Mouse (Mus musculus) testis, adult 2 months (tissue): ENCODE measurements at regions not wholly inside any gene's neighbourhood (a gene's known extent, or its start where the extent isn't known, plus 50 kb on each side); places are given as distances from the start of the nearest gene placed in this dataset.

Experiments
- H3K27ac ChIP-seq: fragments of 200-500 bp; 2 replicates; pipeline ENCODE4 v1.5.1; 2012; ENCODE audit warnings: low read depth, low read length; ENCODE audit not compliant: control insufficient read depth, insufficient read depth
- H3K27me3 ChIP-seq: fragments of 200-500 bp; 2 replicates; pipeline ENCODE4 v1.6.1; 2012; ENCODE audit warnings: mild to moderate bottlenecking, low read length, moderate library complexity; ENCODE audit not compliant: control insufficient read depth, insufficient read depth
- H3K36me3 ChIP-seq: fragments of 200-500 bp; 2 replicates; pipeline ENCODE4 v1.6.1; 2012; ENCODE audit warnings: mild to moderate bottlenecking, low read length; ENCODE audit not compliant: control insufficient read depth, insufficient read depth
- H3K4me1 ChIP-seq: fragments of 200-500 bp; 2 replicates; pipeline ENCODE4 v1.6.1; 2012; ENCODE audit warnings: low read length; ENCODE audit not compliant: control insufficient read depth, insufficient read depth
- H3K4me3 ChIP-seq: fragments of 200-500 bp; 2 replicates; pipeline ENCODE4 v1.5.1; 2012; ENCODE audit warnings: low read depth, mild to moderate bottlenecking, low read length, moderate library complexity, mixed read lengths; ENCODE audit not compliant: control insufficient read depth
- CTCF ChIP-seq: fragments of 200-500 bp; IDR thresholded peaks from 2 replicates; pipeline ENCODE4 v1.5.1; 2012; ENCODE audit warnings: low read depth, mild to moderate bottlenecking, inconsistent platforms, low read length, moderate library complexity; ENCODE audit not compliant: control insufficient read depth, insufficient read depth, insufficient replicate concordance
- POLR2A ChIP-seq: fragments of 200-500 bp; IDR thresholded peaks from 2 replicates; pipeline ENCODE4 v1.6.1; 2012; ENCODE audit warnings: low read depth, mild to moderate bottlenecking, inconsistent platforms, low read length, moderate library complexity; ENCODE audit not compliant: control insufficient read depth

DNA sequence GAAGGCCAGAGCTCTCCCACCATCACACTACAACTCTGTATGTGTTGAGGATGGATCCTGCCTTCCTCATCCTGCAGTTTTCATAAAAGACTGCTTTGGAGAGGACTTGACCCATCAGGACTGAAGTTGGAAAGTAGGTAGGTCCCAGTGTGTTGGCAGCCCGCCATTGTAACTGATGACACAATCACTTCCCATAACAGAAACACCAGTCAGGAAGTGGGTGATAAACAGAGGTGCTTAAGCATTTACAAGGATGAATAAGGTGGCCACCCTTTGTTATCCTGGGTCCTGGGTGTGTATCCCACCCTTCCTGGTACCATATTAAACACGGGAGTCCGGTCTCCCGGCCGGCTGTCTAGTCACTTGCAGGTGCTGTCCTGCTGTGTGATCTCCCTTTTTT, 118.3 kb downstream of the Snx10 start:
- no peaks in the 10 kb centered on the region for H3K36me3 ChIP-seq
- no peak for TF ChIP-seq POLR2A
- TF ChIP-seq CTCF = no peak
- H3K27ac ChIP-seq = no peak overlapping the region
- no peak overlapping the region for H3K4me3 ChIP-seq
- no peaks in the 10 kb centered on the region for H3K27me3 ChIP-seq
- H3K4me1 ChIP-seq = no peaks in the 10 kb centered on the region

- H3K36me3 ChIP-seq = no peaks in the 10 kb centered on the region
- H3K27me3 ChIP-seq = no peaks in the 10 kb centered on the region
- H3K27ac ChIP-seq = no peak overlapping the region
- TF ChIP-seq POLR2A (no peak), CTCF (no peak)
- H3K4me3 ChIP-seq = no peak overlapping the region
- no peaks in the 10 kb centered on the region; the same call in 1 of the 2 replicates for H3K4me1 ChIP-seq
Observed at GRCm38 (mm10) chr6:51648813-51649212, 125.1 kb downstream of the Snx10 start.

DNA sequence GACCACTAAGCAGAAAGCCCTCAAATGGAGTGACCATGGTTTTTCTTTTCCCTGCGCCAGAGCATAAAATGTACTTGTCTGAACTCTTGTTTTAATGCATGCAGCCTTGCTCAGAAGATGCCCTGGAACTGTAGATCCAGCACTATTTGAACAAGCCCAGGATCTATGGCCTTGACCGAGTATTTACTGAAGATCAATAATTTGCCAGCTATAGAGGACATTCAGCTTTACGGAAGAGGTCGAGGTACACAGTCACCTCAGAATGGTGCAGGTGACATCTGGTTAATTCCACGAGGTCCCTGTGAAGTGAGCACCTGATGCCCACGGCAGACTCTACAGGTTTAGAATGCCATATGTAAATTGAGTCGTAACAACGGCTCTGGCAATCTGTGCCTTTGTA, 130.1 kb downstream of the Snx10 start:
- Histone ChIP-seq H3K27ac (no peak overlapping the region), H3K4me3 (no peak overlapping the region), H3K36me3 (no peaks in the 10 kb centered on the region), H3K4me1 (no peaks in the 10 kb centered on the region; the same call in 1 of the 2 replicates), H3K27me3 (no peaks in the 10 kb centered on the region)
- no peak for TF ChIP-seq CTCF
- no peak for TF ChIP-seq POLR2A

DNA sequence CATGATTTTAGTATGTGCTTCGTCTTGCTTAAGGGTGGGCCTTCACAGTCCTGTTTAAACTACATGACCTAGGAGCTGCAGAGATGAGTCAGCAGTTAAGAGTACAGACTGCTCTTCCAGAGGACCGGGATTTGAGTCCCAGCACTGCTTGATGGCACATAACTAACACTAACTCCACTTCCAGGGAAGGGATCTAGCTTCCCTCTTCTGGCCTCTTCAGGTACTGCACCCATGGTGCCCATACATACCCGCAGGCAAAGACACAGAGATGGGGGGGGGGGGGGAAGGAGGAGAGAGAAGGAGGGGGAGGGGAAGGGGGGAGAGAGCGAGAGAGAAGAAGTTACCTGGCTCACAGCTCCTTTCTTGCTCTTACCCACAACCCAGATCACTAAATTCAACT, 131.3 kb downstream of the Snx10 start:
- H3K36me3 ChIP-seq = no peaks in the 10 kb centered on the region
- TF ChIP-seq POLR2A (no peak), CTCF (no peak)
- H3K4me1 ChIP-seq = no peaks in the 10 kb centered on the region; the same call in 1 of the 2 replicates
- no peaks in the 10 kb centered on the region for H3K27me3 ChIP-seq
- no peak overlapping the region for H3K27ac ChIP-seq
- no peak overlapping the region for H3K4me3 ChIP-seq

DNA sequence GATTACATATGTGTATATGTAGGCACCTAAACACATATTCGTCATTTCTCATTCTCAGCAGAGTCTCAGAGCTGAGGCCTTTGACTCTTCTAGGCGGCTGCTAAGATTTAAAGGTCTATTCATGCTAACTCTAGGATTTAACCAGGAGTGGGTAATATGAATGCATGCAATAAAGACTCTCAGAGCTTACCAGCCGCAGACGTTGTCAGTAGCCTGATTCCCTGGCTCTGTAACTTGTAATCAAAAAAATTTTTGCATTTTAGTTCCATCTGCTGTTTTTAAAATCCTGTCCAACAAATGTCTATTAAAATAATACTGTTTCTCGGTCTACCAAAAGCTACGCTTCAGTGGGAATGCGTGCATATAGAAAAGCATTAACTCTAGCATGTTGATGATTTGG, 132.4 kb downstream of the Snx10 start:
- TF ChIP-seq POLR2A (no peak), CTCF (no peak)
- no peaks in the 10 kb centered on the region for H3K36me3 ChIP-seq
- no peak overlapping the region for H3K4me3 ChIP-seq
- no peaks in the 10 kb centered on the region for H3K27me3 ChIP-seq
- H3K27ac ChIP-seq = no peak overlapping the region
- no peaks in the 10 kb centered on the region for H3K4me1 ChIP-seq

DNA sequence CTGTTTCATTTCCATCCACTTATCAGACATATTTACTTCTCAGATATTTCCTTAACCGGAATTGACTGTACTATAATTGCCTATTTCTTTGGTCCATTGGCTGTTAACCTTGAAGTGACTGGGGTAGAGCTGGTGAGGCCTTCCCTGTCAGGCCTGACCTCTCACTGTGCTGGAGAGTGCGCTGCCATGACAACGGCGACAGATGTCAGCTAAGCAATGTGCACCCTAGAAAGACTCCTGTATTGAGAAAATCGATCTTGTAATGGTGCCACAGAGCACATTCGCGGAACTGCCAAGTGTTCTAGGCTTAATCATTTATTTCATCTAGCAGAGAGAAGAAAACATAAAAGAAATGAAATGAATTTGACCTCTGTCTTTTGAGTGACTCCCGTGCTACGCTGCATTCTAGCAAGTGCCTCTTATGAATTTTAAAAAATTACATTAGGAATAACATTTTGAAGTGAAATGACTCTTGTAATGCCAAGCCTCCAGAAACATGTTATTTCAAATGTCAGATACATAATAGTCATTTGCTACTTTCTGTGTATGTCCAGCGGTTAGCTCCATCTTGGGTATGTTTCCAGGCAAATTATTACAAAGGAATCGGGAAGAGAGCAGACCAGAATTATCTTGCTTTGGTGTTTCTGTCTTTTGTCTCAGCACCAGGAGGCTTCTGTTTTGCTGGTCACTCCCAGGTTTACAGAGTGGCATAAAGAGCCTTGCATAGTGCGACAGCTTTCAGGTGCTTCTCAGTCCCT, 133.4 kb downstream of the Snx10 start:
- TF ChIP-seq POLR2A = no peak
- TF ChIP-seq CTCF = no peak
- H3K36me3 ChIP-seq = no peaks in the 10 kb centered on the region
- H3K4me1 ChIP-seq = peaks cover 2% of the 10 kb centered on the region; the same call in 1 of the 2 replicates
- no peak overlapping the region for H3K4me3 ChIP-seq
- H3K27me3 ChIP-seq = no peaks in the 10 kb centered on the region
- no peak overlapping the region for H3K27ac ChIP-seq

GRCm38 (mm10) chr6:51658360-51658759, 134.7 kb downstream of the Snx10 start:
- no peaks in the 10 kb centered on the region for H3K27me3 ChIP-seq
- no peak overlapping the region for H3K27ac ChIP-seq
- TF ChIP-seq POLR2A (no peak), CTCF (no peak)
- no peaks in the 10 kb centered on the region for H3K36me3 ChIP-seq
- no peak overlapping the region for H3K4me3 ChIP-seq
- H3K4me1 ChIP-seq = peaks cover 5% of the 10 kb centered on the region; the same call in 1 of the 2 replicates

GRCm38 (mm10) chr6:51663178-51663577, 139.5 kb downstream of the Snx10 start:
- TF ChIP-seq CTCF (no peak), POLR2A (no peak)
- Histone ChIP-seq H3K36me3 (no peaks in the 10 kb centered on the region), H3K4me3 (no peak overlapping the region), H3K27me3 (no peaks in the 10 kb centered on the region), H3K4me1 (peaks cover 5% of the 10 kb centered on the region; the same call in 1 of the 2 replicates), H3K27ac (no peak overlapping the region)
